Comparison of ENCODE assay signal across 32 mouse cellular contexts in genomic region chr5:131798373-131798772, GRCm38 (mm10).
DNase-seq lines count a peak whose midpoint lies in the region; ATAC-seq and TF ChIP-seq lines count a peak whose summit lies in the region.
"Had no signal": no experiment of that assay in that cellular context is flagged by ENCODE, and none has a peak within 500 bp of the region (broad histone marks: within the 10 kb centered on the region; RNA-seq: fewer than 3 reads in every experiment).

No protein-coding gene starts in this region.

- TF ChIP-seq CTCF in midbrain, postnatal 0 days (IDR thresholded peaks at IDR 0.05), result no peak

- H3K4me1 ChIP-seq in hindbrain, embryonic 12.5 days, result peaks cover 52% of the 10 kb centered on the region
- peaks cover 42% of the 10 kb centered on the region for H3K4me1 ChIP-seq in hindbrain, embryonic 16.5 days (ENCODE audit: control insufficient read depth, insufficient read depth, low read depth, low read length)
- peaks cover 76% of the 10 kb centered on the region for H3K4me1 ChIP-seq in midbrain, embryonic 13.5 days (replicated peaks)
- H3K4me1 ChIP-seq in midbrain, postnatal 0 days (ENCODE audit: insufficient read depth, low read length), result peaks cover 18% of the 10 kb centered on the region
- peaks cover 61% of the 10 kb centered on the region for H3K4me1 ChIP-seq in forebrain, embryonic 14.5 days (ENCODE audit: control insufficient read depth, insufficient read depth, low read length)

- H3K4me3 ChIP-seq in hindbrain, embryonic 12.5 days, result no peak overlapping the region
- no peak overlapping the region for H3K4me3 ChIP-seq in hindbrain, embryonic 16.5 days (ENCODE audit: low read length)
- no peak overlapping the region for H3K4me3 ChIP-seq in midbrain, embryonic 13.5 days (replicated peaks)
- no peak overlapping the region for H3K4me3 ChIP-seq in midbrain, postnatal 0 days (ENCODE audit: low read depth, low read length)
- H3K4me3 ChIP-seq in forebrain, embryonic 14.5 days (ENCODE audit: low read depth, low read length), result no peak overlapping the region
- H3K4me3 ChIP-seq: embryonic facial prominence, embryonic 10.5 days; embryonic facial prominence, embryonic 15.5 days; limb, embryonic 10.5 days; limb, embryonic 15.5 days had no signal

- H3K27ac ChIP-seq in hindbrain, embryonic 12.5 days, result peak overlapping the region; percentile 32; the same call in 1 of the 2 replicates
- no peak overlapping the region for H3K27ac ChIP-seq in hindbrain, embryonic 16.5 days (ENCODE audit: low read depth, low read length)
- H3K27ac ChIP-seq in midbrain, embryonic 13.5 days, result peak overlapping the region; percentile 53
- no peak overlapping the region for H3K27ac ChIP-seq in midbrain, postnatal 0 days (ENCODE audit: low read depth, low read length)
- 0 out of 2 replicates have a peak overlapping the region, but pooled peaks have one; percentile 2 for H3K27ac ChIP-seq in forebrain, embryonic 14.5 days (ENCODE audit: low read depth, low read length)
- H3K27ac ChIP-seq: embryonic facial prominence, embryonic 10.5 days; embryonic facial prominence, embryonic 15.5 days; kidney, postnatal 0 days; limb, embryonic 10.5 days; limb, embryonic 15.5 days; liver, embryonic 14.5 days; macrophage; stomach, postnatal 0 days had no signal

- DNase-seq in midbrain, postnatal 0 days (ENCODE audit: low spot score), result no peak
- DNase-seq in forebrain, embryonic 14.5 days (ENCODE audit: low spot score), result peak; percentile 62
- peak; percentile 35 for DNase-seq in retina, embryonic 14.5 days (ENCODE audit: low spot score)
- no peak for DNase-seq in right cerebral cortex, postnatal 36 days (ENCODE audit: low spot score in 2 of 2)
- DNase-seq: adrenal gland, postnatal 14 days; cerebellum, adult 8-10 months; cerebellum, postnatal 25 days; gastrocnemius, postnatal 25 days; heart, adult 11 months; heart, postnatal 36 days; kidney, adult 8-10 months; kidney, postnatal 4 days; lung, adult 2 months; lung, postnatal 10 days; right cerebral cortex, adult 18-20 months; right cerebral cortex, postnatal 4 days; thymus, adult 18-20 months; thymus, postnatal 25 days had no signal

- no peak overlapping the region for H3K9ac ChIP-seq in hindbrain, embryonic 12.5 days
- H3K9ac ChIP-seq in hindbrain, embryonic 16.5 days (ENCODE audit: low read depth, low read length), result no peak overlapping the region
- no peak overlapping the region for H3K9ac ChIP-seq in midbrain, embryonic 13.5 days (replicated peaks)
- H3K9ac ChIP-seq in midbrain, postnatal 0 days (replicated peaks; ENCODE audit: low read length, poor library complexity, severe bottlenecking), result no peak overlapping the region
- no peak overlapping the region for H3K9ac ChIP-seq in forebrain, embryonic 14.5 days (ENCODE audit: low read length)
- H3K9ac ChIP-seq: embryonic facial prominence, embryonic 15.5 days; limb, embryonic 15.5 days; liver, embryonic 14.5 days had no signal

- no peak overlapping the region for H3K4me2 ChIP-seq in hindbrain, embryonic 12.5 days (replicated peaks)
- no peak overlapping the region for H3K4me2 ChIP-seq in hindbrain, embryonic 16.5 days (ENCODE audit: low read length)
- H3K4me2 ChIP-seq in midbrain, embryonic 13.5 days (replicated peaks), result no peak overlapping the region
- H3K4me2 ChIP-seq in midbrain, postnatal 0 days (ENCODE audit: low read depth, low read length, poor library complexity, severe bottlenecking), result no peak overlapping the region
- H3K4me2 ChIP-seq in forebrain, embryonic 14.5 days (ENCODE audit: low read length), result no peak overlapping the region
- H3K4me2 ChIP-seq: embryonic facial prominence, embryonic 15.5 days; heart, embryonic 11.5 days; limb, embryonic 15.5 days had no signal

- 46% methylated on average over 5 of the region's 5 CpGs for WGBS in hindbrain, embryonic 12.5 days
- WGBS in hindbrain, embryonic 16.5 days, result 45% methylated on average over 5 of the region's 5 CpGs
- WGBS in midbrain, embryonic 13.5 days, result 44% methylated on average over 5 of the region's 5 CpGs
- WGBS in midbrain, postnatal 0 days, result 41% methylated on average over 5 of the region's 5 CpGs
- 52% methylated on average over 5 of the region's 5 CpGs for WGBS in forebrain, embryonic 14.5 days

- H3K36me3 ChIP-seq in hindbrain, embryonic 12.5 days, result no peaks in the 10 kb centered on the region
- H3K36me3 ChIP-seq in hindbrain, embryonic 16.5 days (ENCODE audit: control insufficient read depth, insufficient read depth, low read length), result no peaks in the 10 kb centered on the region
- H3K36me3 ChIP-seq in midbrain, embryonic 13.5 days, result no peaks in the 10 kb centered on the region
- H3K36me3 ChIP-seq in midbrain, postnatal 0 days (ENCODE audit: insufficient read depth, low read length), result no peaks in the 10 kb centered on the region
- no peaks in the 10 kb centered on the region for H3K36me3 ChIP-seq in forebrain, embryonic 14.5 days (ENCODE audit: control insufficient read depth, insufficient read depth, low read length)
- H3K36me3 ChIP-seq: embryonic facial prominence, embryonic 10.5 days; embryonic facial prominence, embryonic 15.5 days; limb, embryonic 10.5 days; limb, embryonic 15.5 days had no signal

- H3K27me3 ChIP-seq in hindbrain, embryonic 12.5 days, result peaks cover 4% of the 10 kb centered on the region; the same call in 1 of the 2 replicates
- no peaks in the 10 kb centered on the region; the same call in 1 of the 2 replicates for H3K27me3 ChIP-seq in hindbrain, embryonic 16.5 days (replicated peaks; ENCODE audit: control insufficient read depth, insufficient read depth, low read length)
- 0 out of 2 replicates have a peak, but pooled peaks cover 5% of the 10 kb centered on the region for H3K27me3 ChIP-seq in midbrain, embryonic 13.5 days
- H3K27me3 ChIP-seq in midbrain, postnatal 0 days (ENCODE audit: insufficient read depth, low read length), result no peaks in the 10 kb centered on the region
- no peaks in the 10 kb centered on the region for H3K27me3 ChIP-seq in forebrain, embryonic 14.5 days (replicated peaks; ENCODE audit: control insufficient read depth, insufficient read depth, low read length)
- H3K27me3 ChIP-seq: embryonic facial prominence, embryonic 15.5 days; limb, embryonic 15.5 days had no signal

- no peak for ATAC-seq in hindbrain, embryonic 12.5 days (ENCODE audit: low FRiP score)
- no peak for ATAC-seq in hindbrain, embryonic 16.5 days
- ATAC-seq in midbrain, embryonic 13.5 days, result 0 out of 2 replicates have a peak, but pooled peaks have one; percentile 40
- ATAC-seq in midbrain, postnatal 0 days (ENCODE audit: low FRiP score), result no peak
- no peak for ATAC-seq in forebrain, embryonic 14.5 days
- ATAC-seq: CD4-positive, CD25-positive, alpha-beta regulatory T cell, adult 4 months; intestine, embryonic 16.5 days had no signal

- H3K9me3 ChIP-seq in hindbrain, embryonic 12.5 days (replicated peaks), result no peaks in the 10 kb centered on the region
- H3K9me3 ChIP-seq in hindbrain, embryonic 16.5 days (ENCODE audit: control insufficient read depth, low read length), result no peaks in the 10 kb centered on the region
- H3K9me3 ChIP-seq in midbrain, embryonic 13.5 days, result no peaks in the 10 kb centered on the region
- H3K9me3 ChIP-seq in midbrain, postnatal 0 days (ENCODE audit: low read length), result no peaks in the 10 kb centered on the region
- H3K9me3 ChIP-seq in forebrain, embryonic 14.5 days (replicated peaks; ENCODE audit: control insufficient read depth, low read length), result no peaks in the 10 kb centered on the region
- H3K9me3 ChIP-seq: embryonic facial prominence, embryonic 10.5 days; embryonic facial prominence, embryonic 15.5 days; limb, embryonic 10.5 days; limb, embryonic 15.5 days had no signal

Comparison
In these comparisons a context has a peak if more than half of its experiments do, and no peak if none do; other contexts are left out.
1. H3K27ac ChIP-seq: peak in hindbrain, embryonic 12.5 days (single experiment), midbrain, embryonic 13.5 days (single experiment) and forebrain, embryonic 14.5 days (single experiment); none in hindbrain, embryonic 16.5 days (single experiment) and midbrain, postnatal 0 days (single experiment).
2. DNase-seq: peak in forebrain, embryonic 14.5 days (single experiment) and retina, embryonic 14.5 days (single experiment); none in midbrain, postnatal 0 days (single experiment) and right cerebral cortex, postnatal 36 days (0 of 2).